9 mouse cellular contexts compared by ENCODE assay signal in genomic region chr3:108044394-108045140, GRCm38 (mm10). TPM values are rescaled to one million over a fixed set of nuclear protein-coding genes. Genes with fewer than 3 reads are reported as not detected.
DNase-seq lines count a peak whose midpoint lies in the region; ATAC-seq and TF ChIP-seq lines count a peak whose summit lies in the region.
"Had no signal": no experiment of that assay in that cellular context is flagged by ENCODE, and none has a peak within 500 bp of the region (broad histone marks: within the 10 kb centered on the region; RNA-seq: fewer than 3 reads in every experiment).

Gene Gstm4, minus strand, starts transcription at chr3:108044894.

- peak within 1 kb of the TSS; percentile 79 for H3K9ac ChIP-seq in heart, embryonic 14.5 days (ENCODE audit: low read length)
- peak within 1 kb of the TSS; percentile 56 for H3K9ac ChIP-seq in liver, embryonic 11.5 days (ENCODE audit: low read depth, low read length)

- peak within 1 kb of the TSS; percentile 62 for H3K4me3 ChIP-seq in forebrain, embryonic 10.5 days
- peak within 1 kb of the TSS; percentile 57 to 71 for H3K4me3 ChIP-seq in heart, embryonic 14.5 days (ENCODE audit: control insufficient read depth in 1 of 2, insufficient read depth in 1 of 2, low read depth in 1 of 2, low read length in 2 of 2)
- H3K4me3 ChIP-seq in liver, embryonic 11.5 days (ENCODE audit: low read depth, low read length) = peak within 1 kb of the TSS; percentile 60
- no peak within 1 kb of the TSS for H3K4me3 ChIP-seq in myocyte

- 7% methylated on average over 29 of the region's 29 CpGs for WGBS in forebrain, embryonic 10.5 days
- WGBS in heart, embryonic 14.5 days = 4% methylated on average over 29 of the region's 29 CpGs
- WGBS in liver, embryonic 11.5 days = 4% methylated on average over 29 of the region's 29 CpGs

- H3K27me3 ChIP-seq in forebrain, embryonic 10.5 days (ENCODE audit: poor library complexity, severe bottlenecking) = no peaks in the 10 kb centered on the region
- H3K27me3 ChIP-seq in heart, embryonic 14.5 days (ENCODE audit: control insufficient read depth, insufficient read depth, low read length) = no peaks in the 10 kb centered on the region
- H3K27me3 ChIP-seq in liver, embryonic 11.5 days (replicated peaks; ENCODE audit: control insufficient read depth, insufficient read depth, low read length) = no peaks in the 10 kb centered on the region
- peaks cover 39% of the 10 kb centered on the region for H3K27me3 ChIP-seq in myocyte (ENCODE audit: control insufficient read depth, insufficient read depth, insufficient read length)

- DNase-seq in CD8-positive naive resting alpha-beta T cell, adult 2 months (ENCODE audit: low read depth in 2 of 2, low spot score in 2 of 2) = peak; percentile 78 to 80
- peak; percentile 90 for DNase-seq in c-Kit-positive CD71-positive TER-119-negative erythroid progenitor cells, embryonic 14.5 days (ENCODE audit: low read depth)
- DNase-seq in forebrain, embryonic 10.5 days (ENCODE audit: extremely low spot score, low spot score) = peak; percentile 79
- DNase-seq in kidney, postnatal 10 days = peak; percentile 91
- DNase-seq in liver, embryonic 11.5 days (ENCODE audit: low spot score) = peak; percentile 81
- peak; percentile 81 to 89 for DNase-seq in spleen, postnatal 4 days (ENCODE audit: low spot score in 2 of 2)

- H3K27ac ChIP-seq in forebrain, embryonic 10.5 days = peak within 1 kb of the TSS; percentile 79
- H3K27ac ChIP-seq in heart, embryonic 14.5 days (replicated peaks in 1 of 2; ENCODE audit: control insufficient read depth in 1 of 2, insufficient read depth in 1 of 2, low read depth in 2 of 2, low read length in 2 of 2) = peak within 1 kb of the TSS; percentile 65 to 73
- H3K27ac ChIP-seq in liver, embryonic 11.5 days (ENCODE audit: low read depth, low read length) = peak within 1 kb of the TSS; percentile 71

- H3ac ChIP-seq in myocyte (ENCODE audit: control insufficient read depth, insufficient read length) = no peak within 1 kb of the TSS

- H3K4me2 ChIP-seq in heart, embryonic 14.5 days (ENCODE audit: low read length) = peak within 1 kb of the TSS; percentile 86
- H3K4me2 ChIP-seq in liver, embryonic 11.5 days = peak within 1 kb of the TSS; percentile 87
- peak within 1 kb of the TSS; percentile 43 for H3K4me2 ChIP-seq in myocyte (ENCODE audit: low read depth)

- no peaks in the 10 kb centered on the region for H3K36me3 ChIP-seq in forebrain, embryonic 10.5 days (replicated peaks)
- no peaks in the 10 kb centered on the region for H3K36me3 ChIP-seq in heart, embryonic 14.5 days (ENCODE audit: control insufficient read depth, insufficient read depth, low read length)
- no peaks in the 10 kb centered on the region for H3K36me3 ChIP-seq in liver, embryonic 11.5 days (ENCODE audit: control insufficient read depth, insufficient read depth, low read length)
- H3K36me3 ChIP-seq in myocyte (ENCODE audit: control insufficient read depth, insufficient read depth) = no peaks in the 10 kb centered on the region
- H3K36me3 ChIP-seq: G1E had no signal

- TF ChIP-seq POLR2A in myocyte (IDR thresholded peaks at IDR 0.05; ENCODE audit: insufficient read length, low read depth) = peak; percentile 20

- peaks cover 17% of the 10 kb centered on the region for H3K4me1 ChIP-seq in forebrain, embryonic 10.5 days
- H3K4me1 ChIP-seq in heart, embryonic 14.5 days (ENCODE audit: control insufficient read depth in 2 of 2, insufficient read depth in 2 of 2, low read length in 2 of 2) = peaks cover 6 to 7% of the 10 kb centered on the region in 2 experiments
- H3K4me1 ChIP-seq in liver, embryonic 11.5 days (replicated peaks; ENCODE audit: control insufficient read depth, insufficient read depth, low read length) = peaks cover 8% of the 10 kb centered on the region

- peak; percentile 89 for ATAC-seq in heart, embryonic 14.5 days (ENCODE audit: insufficient number of reproducible peaks, insufficient read depth, low FRiP score, low read depth)
- ATAC-seq in liver, embryonic 11.5 days (replicated peaks; ENCODE audit: low FRiP score) = peak; percentile 98

- no peaks in the 10 kb centered on the region for H3K9me3 ChIP-seq in forebrain, embryonic 10.5 days
- H3K9me3 ChIP-seq in heart, embryonic 14.5 days (ENCODE audit: control insufficient read depth, low read length) = no peaks in the 10 kb centered on the region
- H3K9me3 ChIP-seq in liver, embryonic 11.5 days (ENCODE audit: control insufficient read depth, low read length) = no peaks in the 10 kb centered on the region
- H3K9me3 ChIP-seq: G1E had no signal

- no peaks in the 10 kb centered on the region for H3K79me2 ChIP-seq in myocyte (ENCODE audit: control insufficient read depth, insufficient read depth)

TF ChIP-seq in myocyte, 11 proteins besides CTCF, POLR2A, EP300 and RAD21:
- TF ChIP-seq MYOG (IDR thresholded peaks at IDR 0.05; ENCODE audit: control insufficient read depth in 1 of 3, insufficient read depth in 1 of 3, insufficient read length in 2 of 3, low read depth in 2 of 3) = no peak
- TF ChIP-seq USF1 (IDR thresholded peaks at IDR 0.05; ENCODE audit: low read depth) = no peak
- no peak for TF ChIP-seq REST (IDR thresholded peaks at IDR 0.05; ENCODE audit: insufficient read depth, insufficient read length)
- no peak for TF ChIP-seq TCF12 (IDR thresholded peaks at IDR 0.05; ENCODE audit: insufficient read depth, poor library complexity, severe bottlenecking)
- no peak for TF ChIP-seq TCF3 (IDR thresholded peaks at IDR 0.05; ENCODE audit: insufficient read length, low read depth)
- TF ChIP-seq MAX (IDR thresholded peaks at IDR 0.05; ENCODE audit: low read depth) = no peak
- TF ChIP-seq MYOD1 (IDR thresholded peaks at IDR 0.05; ENCODE audit: control insufficient read depth in 1 of 3, insufficient read length in 2 of 3, low read depth in 2 of 3) = no peak
- TF ChIP-seq CEBPB (IDR thresholded peaks at IDR 0.05; ENCODE audit: insufficient read depth, poor library complexity, severe bottlenecking) = no peak

RNA-seq across cellular contexts. Expression of gene Gstm4, which starts in this region (rescaled TPM):
- polyA plus RNA-seq in forebrain, embryonic 10.5 days (2016; fragmentation: Nextera tagmentation; extraction: Ambion mirVana) = 14.2 and 15.0 TPM in 2 replicates
- polyA plus RNA-seq in heart, embryonic 14.5 days (2014; fragmentation: Nextera tagmentation; extraction: Ambion mirVana) = 15.6 and 17.4 TPM in 2 replicates
- 21.2 and 22.8 TPM in 2 replicates for polyA plus RNA-seq in liver, embryonic 11.5 days (2014; fragmentation: Nextera tagmentation; extraction: Ambion mirVana)
- 0.52 TPM for polyA plus RNA-seq in myocyte (2012; fragmentation: generic; extraction: Trizol)
- polyA plus RNA-seq: G1E had no signal

Comparison
In these comparisons a context has a peak if more than half of its experiments do, and no peak if none do; other contexts are left out.
1. RNA of gene Gstm4 (polyA plus RNA-seq): 21.2 to 22.8 TPM in liver, embryonic 11.5 days, 15.6 to 17.4 TPM in heart, embryonic 14.5 days and 14.2 to 15.0 TPM in forebrain, embryonic 10.5 days; 0.52 TPM in myocyte (single experiment); every median in the first group is over 10 times any median in the second.
2. Peak in every context shown above with its lines, with median percentiles within 50 percentile points of each other: DNase-seq, H3K27ac ChIP-seq and H3K4me2 ChIP-seq.